Comparison of ENCODE assay signal across 8 mouse cellular contexts in the genomic region with DNA sequence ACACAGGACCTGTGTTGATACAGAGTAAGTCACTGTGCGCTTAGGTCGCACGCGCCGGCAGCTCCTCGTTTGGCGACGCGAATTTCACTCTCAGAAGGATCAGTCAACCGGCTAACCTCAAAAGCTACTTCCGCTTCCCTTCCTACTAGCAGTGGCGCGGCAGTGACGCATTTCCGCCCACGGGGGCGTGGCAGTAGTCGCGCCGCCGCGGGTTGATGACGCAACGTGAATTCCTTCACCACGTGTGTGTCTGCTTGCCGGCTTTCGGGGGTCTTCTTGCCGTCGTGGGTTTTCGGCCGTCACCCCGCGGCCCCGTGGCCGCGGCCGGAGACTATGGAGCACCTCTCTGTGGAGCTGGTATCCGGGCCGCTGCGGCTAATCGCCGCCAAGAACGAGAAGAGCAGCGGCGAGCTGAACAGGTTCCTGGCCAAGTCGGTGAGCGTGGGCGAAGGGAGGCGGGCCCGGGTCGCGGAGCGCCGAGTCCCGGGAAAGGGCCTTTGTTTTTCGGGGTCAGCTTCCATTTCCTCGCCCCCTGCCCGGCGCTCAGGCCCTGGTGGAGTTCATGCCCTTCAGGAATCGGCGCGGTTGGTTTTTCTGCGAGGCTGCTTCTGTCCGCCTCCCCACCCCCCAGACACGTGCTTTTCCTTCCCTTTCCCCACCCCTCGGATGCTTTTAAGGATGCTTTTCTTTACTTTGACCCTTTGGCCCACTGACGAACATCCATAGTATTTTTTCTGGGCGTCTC. TPM values are rescaled to one million over a fixed set of nuclear protein-coding genes. Genes with fewer than 3 reads are reported as not detected.
DNase-seq lines count a peak whose midpoint lies in the region; ATAC-seq and TF ChIP-seq lines count a peak whose summit lies in the region.

Gene Mdn1 (plus strand): TSS at position 202 of the 745 bp plus-strand sequence.

- peak; percentile 86 for ATAC-seq in heart, embryonic 15.5 days (replicated peaks; ENCODE audit: insufficient number of reproducible peaks, insufficient read depth, low FRiP score, low read depth)
- ATAC-seq in liver, embryonic 14.5 days (ENCODE audit: insufficient read depth): peak; percentile 85
- peak; percentile 91 for ATAC-seq in neural tube, embryonic 11.5 days (ENCODE audit: insufficient read depth, low FRiP score, low TSS enrichment)
- ATAC-seq in stomach, postnatal 0 days (ENCODE audit: low FRiP score, low TSS enrichment): peak; percentile 96

- H3K36me3 ChIP-seq in forebrain, embryonic 10.5 days (replicated peaks): peaks cover 57% of the 10 kb centered on the region
- H3K36me3 ChIP-seq in heart, embryonic 15.5 days: no peaks in the 10 kb centered on the region
- H3K36me3 ChIP-seq in liver, embryonic 14.5 days (replicated peaks; ENCODE audit: control insufficient read depth, insufficient read depth, low read depth): peaks cover 5% of the 10 kb centered on the region
- H3K36me3 ChIP-seq in neural tube, embryonic 11.5 days (ENCODE audit: control insufficient read depth, insufficient read depth, low read length): no peaks in the 10 kb centered on the region; the same call in 1 of the 2 replicates
- peaks cover 3% of the 10 kb centered on the region; the same call in 1 of the 2 replicates for H3K36me3 ChIP-seq in stomach, postnatal 0 days (ENCODE audit: control insufficient read depth, insufficient read depth, low read length)

- peaks cover 14% of the 10 kb centered on the region for H3K4me1 ChIP-seq in forebrain, embryonic 10.5 days
- peaks cover 7% of the 10 kb centered on the region for H3K4me1 ChIP-seq in heart, embryonic 15.5 days (replicated peaks)
- peaks cover 0 to 11% of the 10 kb centered on the region in 2 experiments; a peak in 3 of 4 replicates for H3K4me1 ChIP-seq in liver, embryonic 14.5 days (replicated peaks; ENCODE audit: control insufficient read depth in 2 of 2, insufficient read depth in 2 of 2, low read length in 1 of 2)
- peaks cover 9% of the 10 kb centered on the region; the same call in 1 of the 2 replicates for H3K4me1 ChIP-seq in neural tube, embryonic 11.5 days (ENCODE audit: control insufficient read depth, insufficient read depth, low read length)
- H3K4me1 ChIP-seq in stomach, postnatal 0 days (replicated peaks; ENCODE audit: control insufficient read depth, insufficient read depth): no peaks in the 10 kb centered on the region

- under 1% methylated on average over 68 of the region's 68 CpGs for WGBS in forebrain, embryonic 10.5 days
- under 1% methylated on average over 68 of the region's 68 CpGs for WGBS in heart, embryonic 15.5 days
- WGBS in liver, embryonic 14.5 days (ENCODE audit: insufficient replicate concordance): under 1% methylated on average over 68 of the region's 68 CpGs
- WGBS in neural tube, embryonic 11.5 days: under 1% methylated on average over 68 of the region's 68 CpGs
- under 1% methylated on average over 68 of the region's 68 CpGs for WGBS in stomach, postnatal 0 days

- H3K27me3 ChIP-seq in forebrain, embryonic 10.5 days (ENCODE audit: poor library complexity, severe bottlenecking): no peaks in the 10 kb centered on the region
- no peaks in the 10 kb centered on the region for H3K27me3 ChIP-seq in heart, embryonic 15.5 days
- H3K27me3 ChIP-seq in liver, embryonic 14.5 days (ENCODE audit: control insufficient read depth, insufficient read depth, low read length): no peaks in the 10 kb centered on the region
- no peaks in the 10 kb centered on the region for H3K27me3 ChIP-seq in neural tube, embryonic 11.5 days (ENCODE audit: control insufficient read depth, insufficient read depth, low read length)
- no peaks in the 10 kb centered on the region for H3K27me3 ChIP-seq in stomach, postnatal 0 days (ENCODE audit: control insufficient read depth, insufficient read depth, low read length)

- DNase-seq in CD8-positive naive resting alpha-beta T cell, adult 2 months (ENCODE audit: low read depth in 2 of 2, low spot score in 2 of 2): peak; percentile 91 to 96
- DNase-seq in c-Kit-positive CD71-negative TER-119-negative erythroid progenitor cells, embryonic 14.5 days (ENCODE audit: low read depth): peak; percentile 93
- peak; percentile 95 for DNase-seq in forebrain, embryonic 10.5 days (ENCODE audit: extremely low spot score, low spot score)
- peak; percentile 96 for DNase-seq in kidney, postnatal 25 days
- peak; percentile 75 to 83 (median 79) for DNase-seq in liver, embryonic 14.5 days (ENCODE audit: low read depth in 3 of 3, low spot score in 3 of 3)
- DNase-seq in neural tube, embryonic 11.5 days (ENCODE audit: low spot score): peak; percentile 96
- peak; percentile 93 for DNase-seq in stomach, postnatal 0 days (ENCODE audit: low spot score)

- H3K27ac ChIP-seq in forebrain, embryonic 10.5 days: peak within 1 kb of the TSS; percentile 84
- H3K27ac ChIP-seq in heart, embryonic 15.5 days: peak within 1 kb of the TSS; percentile 77
- H3K27ac ChIP-seq in liver, embryonic 14.5 days: no peak within 1 kb of the TSS
- peak within 1 kb of the TSS; percentile 76 for H3K27ac ChIP-seq in neural tube, embryonic 11.5 days (ENCODE audit: low read depth, low read length)
- peak within 1 kb of the TSS; percentile 53; the same call in 1 of the 2 replicates for H3K27ac ChIP-seq in stomach, postnatal 0 days (replicated peaks)

- no peak for TF ChIP-seq EP300 in liver, embryonic 14.5 days (IDR thresholded peaks at IDR 0.05; ENCODE audit: low read depth)
- TF ChIP-seq EP300 in stomach, postnatal 0 days (optimal IDR thresholded peaks at IDR 0.05): no peak

- peak within 1 kb of the TSS; percentile 74 for H3K4me2 ChIP-seq in heart, embryonic 15.5 days
- H3K4me2 ChIP-seq in liver, embryonic 14.5 days (ENCODE audit: low read depth): peak within 1 kb of the TSS; percentile 54
- peak within 1 kb of the TSS; percentile 64 for H3K4me2 ChIP-seq in neural tube, embryonic 11.5 days (ENCODE audit: low read depth)
- H3K4me2 ChIP-seq in stomach, postnatal 0 days (replicated peaks; ENCODE audit: low read depth): peak within 1 kb of the TSS; percentile 77

- H3K9me3 ChIP-seq in forebrain, embryonic 10.5 days: no peaks in the 10 kb centered on the region
- H3K9me3 ChIP-seq in heart, embryonic 15.5 days (replicated peaks): no peaks in the 10 kb centered on the region
- H3K9me3 ChIP-seq in liver, embryonic 14.5 days (ENCODE audit: control insufficient read depth, low read length): no peaks in the 10 kb centered on the region
- no peaks in the 10 kb centered on the region for H3K9me3 ChIP-seq in neural tube, embryonic 11.5 days (ENCODE audit: control insufficient read depth, low read length)
- no peaks in the 10 kb centered on the region for H3K9me3 ChIP-seq in stomach, postnatal 0 days (ENCODE audit: control insufficient read depth, low read length)

- no peak for TF ChIP-seq CTCF in liver, embryonic 14.5 days (IDR thresholded peaks at IDR 0.05; ENCODE audit: low read depth)
- no peak for TF ChIP-seq CTCF in stomach, postnatal 0 days (IDR thresholded peaks at IDR 0.05; ENCODE audit: low read depth)

- H3K9ac ChIP-seq in heart, embryonic 15.5 days: peak within 1 kb of the TSS; percentile 78
- peak within 1 kb of the TSS; percentile 55 for H3K9ac ChIP-seq in liver, embryonic 14.5 days (replicated peaks)
- H3K9ac ChIP-seq in neural tube, embryonic 11.5 days (ENCODE audit: low read length): peak within 1 kb of the TSS; percentile 69
- peak within 1 kb of the TSS; percentile 75 for H3K9ac ChIP-seq in stomach, postnatal 0 days (ENCODE audit: low read length)

- peak within 1 kb of the TSS; percentile 97 for H3K4me3 ChIP-seq in forebrain, embryonic 10.5 days
- H3K4me3 ChIP-seq in heart, embryonic 15.5 days: peak within 1 kb of the TSS; percentile 100
- peak within 1 kb of the TSS; percentile 71 to 81 for H3K4me3 ChIP-seq in liver, embryonic 14.5 days (ENCODE audit: insufficient read depth in 1 of 2, low read depth in 2 of 2, low read length in 2 of 2)
- H3K4me3 ChIP-seq in neural tube, embryonic 11.5 days (ENCODE audit: low read depth, low read length): peak within 1 kb of the TSS; percentile 84
- H3K4me3 ChIP-seq in stomach, postnatal 0 days (ENCODE audit: low read depth, low read length): peak within 1 kb of the TSS; percentile 89

RNA-seq across cellular contexts. Expression of gene Mdn1, which starts in this region (rescaled TPM):
- 20.4 and 21.9 TPM in 2 replicates for polyA plus RNA-seq in forebrain, embryonic 10.5 days (2016; fragmentation: Nextera tagmentation; extraction: Ambion mirVana)
- polyA plus RNA-seq in heart, embryonic 15.5 days (2015; fragmentation: Nextera tagmentation; extraction: Ambion mirVana): 5.7 and 6.4 TPM in 2 replicates
- polyA plus RNA-seq in liver, embryonic 14.5 days (2012; rRNA removed): 6.2 and 9.8 TPM in 2 replicates
- polyA plus RNA-seq in liver, embryonic 14.5 days (2014; fragmentation: Nextera tagmentation; extraction: Ambion mirVana): 4.5 and 5.4 TPM in 2 replicates
- polyA plus RNA-seq in neural tube, embryonic 11.5 days (2014; fragmentation: Nextera tagmentation; extraction: Ambion mirVana): 17.5 and 18.9 TPM in 2 replicates
- polyA plus RNA-seq in stomach, postnatal 0 days (2015; fragmentation: Nextera tagmentation; extraction: Ambion mirVana): 3.8 and 4.5 TPM in 2 replicates
